Mouse (Mus musculus) cerebellum, adult 2 months (tissue): Measurements from ENCODE around the gene Snx33. TPM values are rescaled to one million over a fixed set of nuclear protein-coding genes. Genes with fewer than 3 reads are reported as not detected.

Experiments
- DNase-seq, 2 experiments: peaks; one replicate each; pipeline ENCODE4 v3.0.0; 2021
- H3K27ac ChIP-seq: fragments of 200-500 bp; 2 replicates; pipeline ENCODE4 v1.5.1; 2012; ENCODE audit warnings: low read length, control low read depth, inconsistent platforms; ENCODE audit not compliant: insufficient read depth
- H3K27me3 ChIP-seq: fragments of 200-500 bp; 2 replicates; pipeline ENCODE4 v1.6.1; 2012; ENCODE audit warnings: inconsistent platforms, mild to moderate bottlenecking, low read length, moderate library complexity; ENCODE audit not compliant: control insufficient read depth, insufficient read depth
- H3K4me1 ChIP-seq: fragments of 200-500 bp; 2 replicates; pipeline ENCODE4 v1.6.1; 2011; ENCODE audit warnings: low read length; ENCODE audit not compliant: control insufficient read depth, insufficient read depth
- H3K4me3 ChIP-seq: fragments of 200-500 bp; replicated peaks from 2 replicates; pipeline ENCODE3; 2011; ENCODE audit warnings: mild to moderate bottlenecking, low read depth, low read length, control low read depth; ENCODE audit not compliant: insufficient read depth
- CTCF ChIP-seq: fragments of 200-500 bp; IDR thresholded peaks from 2 replicates; pipeline ENCODE4 v1.5.1; 2011; ENCODE audit warnings: low read depth, mild to moderate bottlenecking, control low read depth, low read length, moderate library complexity, borderline replicate concordance; ENCODE audit not compliant: insufficient read depth
- POLR2A ChIP-seq: fragments of 200-500 bp; IDR thresholded peaks from 2 replicates; pipeline ENCODE4 v1.6.1; 2011; ENCODE audit warnings: low read length, control low read depth, borderline replicate concordance; ENCODE audit not compliant: insufficient read depth
- WGBS: fragments of 180-500 bp; shearing (Covaris S2); methylation state at CpG from one replicate; pipeline ENCODE4 v1.1.7; 2018; 5-methylcytosine and 5-hydroxymethylcytosine counted together
- polyA plus RNA-seq: library from polyadenylated mRNA; depleted of rRNA; stranded (reverse); fragments of >200 nt; gene quantifications from 2 replicates; pipeline ENCODE4 v1.2.3, GENCODE M21; 2012; rRNA removed

The Snx33 gene
- polyA plus RNA-seq: 8.4 and 10.3 TPM in 2 replicates

- Histone ChIP-seq H3K27me3 (no peaks in the 10 kb centered on the region), H3K4me1 (0 out of 2 replicates have a peak, but pooled peaks cover 3% of the 10 kb centered on the region), H3K4me3 (peak within 1 kb of the TSS; percentile 64), H3K27ac (peak within 1 kb of the TSS; percentile 16; the same call in 1 of the 2 replicates)
- under 1% methylated on average over 50 of the region's 50 CpGs for WGBS
- peak; percentile 85 to 89 for DNase-seq
- TF ChIP-seq CTCF: peak; percentile 53; the same call in 1 of the 2 replicates
- TF ChIP-seq POLR2A: no peak
These were observed at the start of gene Snx33 for GRCm38 (mm10) chr9:56928041-56928811. TSS of gene Snx33 (minus strand) at chr9:56928371.

GRCm38 (mm10) chr9:56975199-56975598 is 47.0 kb upstream of the Snx33 start:
- 83% methylated on average over 3 of the region's 3 CpGs for WGBS
- Histone ChIP-seq H3K4me1 (no peaks in the 10 kb centered on the region), H3K4me3 (no peak overlapping the region), H3K27me3 (no peaks in the 10 kb centered on the region), H3K27ac (no peak overlapping the region)
- TF ChIP-seq CTCF: no peak
- no peak for TF ChIP-seq POLR2A
- DNase-seq: no peak

GRCm38 (mm10) chr9:56973960-56974524 is 45.9 kb upstream of the Snx33 start:
- DNase-seq: no peak
- no peak for TF ChIP-seq POLR2A
- no peak for TF ChIP-seq CTCF
- Histone ChIP-seq H3K4me1 (no peaks in the 10 kb centered on the region), H3K27ac (no peak overlapping the region), H3K4me3 (no peak overlapping the region), H3K27me3 (no peaks in the 10 kb centered on the region)
- 87% methylated on average over 8 of the region's 8 CpGs for WGBS

GRCm38 (mm10) chr9:56970158-56970557 is 42.0 kb upstream of the Snx33 start:
- Histone ChIP-seq H3K4me3 (no peak overlapping the region), H3K4me1 (no peaks in the 10 kb centered on the region), H3K27ac (no peak overlapping the region), H3K27me3 (no peaks in the 10 kb centered on the region)
- 84% methylated on average over 2 of the region's 2 CpGs for WGBS
- no peak for DNase-seq
- TF ChIP-seq POLR2A (no peak), CTCF (no peak)

GRCm38 (mm10) chr9:56961591-56961990 is 33.4 kb upstream of the Snx33 start:
- H3K27me3 ChIP-seq: no peaks in the 10 kb centered on the region
- H3K4me1 ChIP-seq: no peaks in the 10 kb centered on the region
- DNase-seq: no peak
- 94% methylated on average over 3 of the region's 3 CpGs for WGBS
- TF ChIP-seq POLR2A (no peak), CTCF (no peak)
- H3K4me3 ChIP-seq: no peak overlapping the region
- H3K27ac ChIP-seq: no peak overlapping the region

GRCm38 (mm10) chr9:56958689-56959088 is 30.5 kb upstream of the Snx33 start:
- no peaks in the 10 kb centered on the region for H3K4me1 ChIP-seq
- DNase-seq: no peak
- H3K27me3 ChIP-seq: no peaks in the 10 kb centered on the region
- WGBS: 90% methylated on average over 2 of the region's 2 CpGs
- H3K27ac ChIP-seq: no peak overlapping the region
- TF ChIP-seq POLR2A: no peak
- TF ChIP-seq CTCF: no peak
- H3K4me3 ChIP-seq: no peak overlapping the region

GRCm38 (mm10) chr9:56956966-56957675 is 28.9 kb upstream of the Snx33 start:
- TF ChIP-seq POLR2A (no peak), CTCF (no peak)
- 80% methylated on average over 7 of the region's 7 CpGs for WGBS
- no peak overlapping the region for H3K4me3 ChIP-seq
- DNase-seq: no peak
- H3K4me1 ChIP-seq: no peaks in the 10 kb centered on the region
- no peaks in the 10 kb centered on the region for H3K27me3 ChIP-seq
- H3K27ac ChIP-seq: no peak overlapping the region

GRCm38 (mm10) chr9:56953562-56953961 is 25.4 kb upstream of the Snx33 start:
- 96% methylated on average over 1 of the region's 1 CpGs for WGBS
- no peak for TF ChIP-seq CTCF
- TF ChIP-seq POLR2A: no peak
- peaks cover 5% of the 10 kb centered on the region; the same call in 1 of the 2 replicates for H3K4me1 ChIP-seq
- H3K27ac ChIP-seq: no peak overlapping the region
- no peaks in the 10 kb centered on the region for H3K27me3 ChIP-seq
- no peak for DNase-seq
- H3K4me3 ChIP-seq: no peak overlapping the region
